Comparison of ENCODE assay signal across 28 mouse cellular contexts in the genomic region with DNA sequence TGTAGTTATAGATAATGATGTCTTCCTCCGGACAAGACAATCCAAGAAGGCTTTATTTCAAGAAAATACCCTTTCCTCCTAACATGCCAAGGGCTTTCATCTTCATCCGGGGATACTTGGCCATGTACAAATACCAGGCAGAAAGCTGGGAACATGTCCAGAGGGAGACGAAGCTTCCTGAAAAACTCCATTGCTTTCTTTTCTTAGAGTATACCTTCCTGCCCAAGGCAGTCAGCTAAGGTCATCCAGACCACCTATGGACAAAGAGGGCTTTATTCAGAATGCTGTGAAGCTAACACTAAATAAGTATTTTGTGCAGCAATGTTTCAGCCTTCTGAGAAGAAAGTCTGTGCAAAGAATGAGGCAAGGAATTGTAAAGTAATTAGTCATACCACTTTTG.
DNase-seq lines count a peak whose midpoint lies in the region; ATAC-seq lines count a peak whose summit lies in the region.
"Had no signal": no experiment of that assay in that cellular context is flagged by ENCODE, and none has a peak within 500 bp of the region (broad histone marks: within the 10 kb centered on the region; RNA-seq: fewer than 3 reads in every experiment).

No protein-coding gene starts in this region.

- no peaks in the 10 kb centered on the region for H3K4me1 ChIP-seq in forebrain, embryonic 14.5 days (ENCODE audit: control insufficient read depth, insufficient read depth, low read length)
- no peaks in the 10 kb centered on the region for H3K4me1 ChIP-seq in forebrain, embryonic 11.5 days (replicated peaks; ENCODE audit: control insufficient read depth, insufficient read depth, low read length)
- H3K4me1 ChIP-seq in hindbrain, embryonic 15.5 days (replicated peaks), result no peaks in the 10 kb centered on the region
- 0 out of 2 replicates have a peak, but pooled peaks cover 3% of the 10 kb centered on the region for H3K4me1 ChIP-seq in hindbrain, embryonic 12.5 days
- H3K4me1 ChIP-seq: heart, embryonic 13.5 days; limb, embryonic 10.5 days; liver, embryonic 15.5 days; lung, embryonic 15.5 days; megakaryocyte, embryonic 14.5 days had no signal

- intact Hi-C loops in heart, postnatal 25 days (cut with DNase I), result no loop called here

- H3K27me3 ChIP-seq in forebrain, embryonic 14.5 days (replicated peaks; ENCODE audit: control insufficient read depth, insufficient read depth, low read length), result no peaks in the 10 kb centered on the region
- H3K27me3 ChIP-seq in forebrain, embryonic 11.5 days (ENCODE audit: control insufficient read depth, insufficient read depth, low read length), result no peaks in the 10 kb centered on the region
- H3K27me3 ChIP-seq in hindbrain, embryonic 15.5 days, result no peaks in the 10 kb centered on the region
- H3K27me3 ChIP-seq in hindbrain, embryonic 12.5 days, result no peaks in the 10 kb centered on the region
- H3K27me3 ChIP-seq: heart, embryonic 13.5 days; liver, embryonic 15.5 days; lung, embryonic 15.5 days; megakaryocyte, embryonic 14.5 days; neural tube, embryonic 13.5 days; Patski had no signal

- H3K4me2 ChIP-seq in forebrain, embryonic 14.5 days (ENCODE audit: low read length), result no peak overlapping the region
- no peak overlapping the region for H3K4me2 ChIP-seq in forebrain, embryonic 11.5 days (ENCODE audit: low read depth, low read length, severe bottlenecking)
- no peak overlapping the region for H3K4me2 ChIP-seq in hindbrain, embryonic 15.5 days
- no peak overlapping the region for H3K4me2 ChIP-seq in hindbrain, embryonic 12.5 days (replicated peaks)
- H3K4me2 ChIP-seq: heart, embryonic 13.5 days; liver, embryonic 15.5 days; lung, embryonic 15.5 days; neural tube, embryonic 13.5 days had no signal

- no peaks in the 10 kb centered on the region for H3K36me3 ChIP-seq in forebrain, embryonic 14.5 days (ENCODE audit: control insufficient read depth, insufficient read depth, low read length)
- no peaks in the 10 kb centered on the region for H3K36me3 ChIP-seq in forebrain, embryonic 11.5 days (ENCODE audit: control insufficient read depth, insufficient read depth, low read length)
- H3K36me3 ChIP-seq in hindbrain, embryonic 15.5 days, result no peaks in the 10 kb centered on the region
- H3K36me3 ChIP-seq in hindbrain, embryonic 12.5 days, result no peaks in the 10 kb centered on the region
- H3K36me3 ChIP-seq: forebrain, embryonic 10.5 days; heart, embryonic 13.5 days; limb, embryonic 10.5 days; liver, embryonic 15.5 days; lung, embryonic 15.5 days; neural tube, embryonic 13.5 days had no signal

- H3K9me3 ChIP-seq in forebrain, embryonic 14.5 days (replicated peaks; ENCODE audit: control insufficient read depth, low read length), result no peaks in the 10 kb centered on the region
- no peaks in the 10 kb centered on the region for H3K9me3 ChIP-seq in forebrain, embryonic 11.5 days (ENCODE audit: control insufficient read depth, low read length)
- H3K9me3 ChIP-seq in hindbrain, embryonic 15.5 days, result no peaks in the 10 kb centered on the region
- no peaks in the 10 kb centered on the region for H3K9me3 ChIP-seq in hindbrain, embryonic 12.5 days (replicated peaks)
- H3K9me3 ChIP-seq: forebrain, embryonic 10.5 days; heart, embryonic 13.5 days; limb, embryonic 10.5 days; liver, embryonic 15.5 days; lung, embryonic 15.5 days; megakaryocyte, embryonic 14.5 days; neural tube, embryonic 13.5 days had no signal

- WGBS in forebrain, embryonic 14.5 days, result 44% methylated on average over 3 of the region's 3 CpGs
- 50% methylated on average over 3 of the region's 3 CpGs for WGBS in forebrain, embryonic 11.5 days
- 34% methylated on average over 3 of the region's 3 CpGs for WGBS in hindbrain, embryonic 15.5 days
- 36% methylated on average over 3 of the region's 3 CpGs for WGBS in hindbrain, embryonic 12.5 days

- DNase-seq in forebrain, embryonic 14.5 days (ENCODE audit: low spot score), result peak; percentile 7
- DNase-seq in forebrain, embryonic 11.5 days (ENCODE audit: low spot score), result no peak
- peak; percentile 33 to 40 for DNase-seq in right cerebral cortex, postnatal 10 days (ENCODE audit: low spot score in 2 of 2)
- DNase-seq in right cerebral cortex, postnatal 4 days, result no peak
- DNase-seq in heart, postnatal 25 days (ENCODE audit: low spot score), result no peak
- DNase-seq in layer of hippocampus, adult 11-12 months (ENCODE audit: low spot score), result no peak
- DNase-seq: adrenal gland, adult 2 months; cerebellum, adult 18-20 months; cerebellum, postnatal 36 days; gastrocnemius, postnatal 25 days; heart, adult 18-20 months; heart, postnatal 36 days; kidney, adult 2 months; liver; lung, postnatal 36 days; thymus, adult 2 months; thymus, postnatal 4 days had no signal

- no peak overlapping the region for H3K9ac ChIP-seq in forebrain, embryonic 14.5 days (ENCODE audit: low read length)
- H3K9ac ChIP-seq in forebrain, embryonic 11.5 days (ENCODE audit: low read length), result no peak overlapping the region
- H3K9ac ChIP-seq in hindbrain, embryonic 15.5 days, result no peak overlapping the region
- H3K9ac ChIP-seq in hindbrain, embryonic 12.5 days, result no peak overlapping the region
- H3K9ac ChIP-seq: heart, embryonic 13.5 days; liver, embryonic 15.5 days; lung, embryonic 15.5 days; neural tube, embryonic 13.5 days had no signal

- no peak overlapping the region for H3K4me3 ChIP-seq in forebrain, embryonic 14.5 days (ENCODE audit: low read depth, low read length)
- H3K4me3 ChIP-seq in forebrain, embryonic 11.5 days (ENCODE audit: low read depth, low read length), result no peak overlapping the region
- H3K4me3 ChIP-seq in hindbrain, embryonic 15.5 days, result no peak overlapping the region
- H3K4me3 ChIP-seq in hindbrain, embryonic 12.5 days, result no peak overlapping the region
- H3K4me3 ChIP-seq: forebrain, embryonic 10.5 days; heart, embryonic 13.5 days; limb, embryonic 10.5 days; liver, embryonic 15.5 days; lung, embryonic 15.5 days; megakaryocyte, embryonic 14.5 days; neural tube, embryonic 13.5 days had no signal

- H3K27ac ChIP-seq in forebrain, embryonic 14.5 days (ENCODE audit: low read depth, low read length), result no peak overlapping the region
- no peak overlapping the region for H3K27ac ChIP-seq in forebrain, embryonic 11.5 days (ENCODE audit: low read depth, low read length)
- no peak overlapping the region for H3K27ac ChIP-seq in hindbrain, embryonic 15.5 days (replicated peaks)
- H3K27ac ChIP-seq in hindbrain, embryonic 12.5 days, result no peak overlapping the region
- H3K27ac ChIP-seq: forebrain, embryonic 10.5 days; heart, embryonic 13.5 days; kidney, postnatal 0 days; limb, embryonic 10.5 days; liver, embryonic 15.5 days; lung, embryonic 15.5 days; neural tube, embryonic 13.5 days had no signal

- ATAC-seq in forebrain, embryonic 14.5 days, result no peak
- no peak for ATAC-seq in forebrain, embryonic 11.5 days (replicated peaks; ENCODE audit: low FRiP score)
- ATAC-seq in hindbrain, embryonic 15.5 days (ENCODE audit: low FRiP score, low read depth), result peak; percentile 86
- no peak for ATAC-seq in hindbrain, embryonic 12.5 days (ENCODE audit: low FRiP score)
- ATAC-seq: Patski had no signal

Comparison
In these comparisons a context has a peak if more than half of its experiments do, and no peak if none do; other contexts are left out.
1. DNase-seq: peak in forebrain, embryonic 14.5 days (single experiment) and right cerebral cortex, postnatal 10 days (2 of 2); none in forebrain, embryonic 11.5 days (single experiment), right cerebral cortex, postnatal 4 days (single experiment), heart, postnatal 25 days (single experiment) and layer of hippocampus, adult 11-12 months (single experiment).